Mouse (Mus musculus) T-helper 2 cell (primary cell): ENCODE data around the gene Adam15.

Source experiments
- in situ Hi-C: fragments of 300-600 bp; cut with MboI, MseI; formaldehyde crosslinking; loops from one replicate; pipeline ENCODE4 v1.15.1; 2025; ENCODE audit warnings: high pct_unique_total_duplicates

The Adam15 gene

GRCm38 (mm10) chr3:89349869-89350501 is at the start of gene Adam15:
Gene Adam15 (minus strand): TSS chr3:89349996.
- in situ Hi-C loops, result loop anchor here (10.0 kb wide), 1 partner anchor 1155 kb away; the partner anchor contains the start of gene Chtop

- in situ Hi-C loops, result no loop called here
Observed at GRCm38 (mm10) chr3:89396654-89397005, 46.8 kb upstream of the Adam15 start.

- in situ Hi-C loops, result no loop called here
Observed at GRCm38 (mm10) chr3:89395806-89396653, 46.2 kb upstream of the Adam15 start.

GRCm38 (mm10) chr3:89395419-89395805 is 45.6 kb upstream of the Adam15 start:
- in situ Hi-C loops, result no loop called here

- in situ Hi-C loops, result no loop called here
Observed at GRCm38 (mm10) chr3:89394894-89395256, 45.1 kb upstream of the Adam15 start.

- in situ Hi-C loops, result no loop called here
Observed at GRCm38 (mm10) chr3:89394006-89394893, 44.5 kb upstream of the Adam15 start, which contains the start of gene Zbtb7b. Gene Zbtb7b (minus strand): TSS chr3:89394776.

- in situ Hi-C loops, result no loop called here
Observed at GRCm38 (mm10) chr3:89393605-89394004, 43.8 kb upstream of the Adam15 start.

- in situ Hi-C loops, result no loop called here
Observed at GRCm38 (mm10) chr3:89392871-89393311, 43.1 kb upstream of the Adam15 start.

- in situ Hi-C loops, result no loop called here
Observed at GRCm38 (mm10) chr3:89391663-89392511, 42.1 kb upstream of the Adam15 start.

- in situ Hi-C loops, result no loop called here
Observed at GRCm38 (mm10) chr3:89390699-89391662, 41.2 kb upstream of the Adam15 start.

- in situ Hi-C loops, result no loop called here
Observed at GRCm38 (mm10) chr3:89390111-89390515, 40.3 kb upstream of the Adam15 start.

- in situ Hi-C loops, result no loop called here
Observed at GRCm38 (mm10) chr3:89388901-89389740, 39.3 kb upstream of the Adam15 start.

GRCm38 (mm10) chr3:89388134-89388881 is 38.5 kb upstream of the Adam15 start:
- in situ Hi-C loops, result no loop called here

GRCm38 (mm10) chr3:89387632-89388031 is 37.8 kb upstream of the Adam15 start:
- in situ Hi-C loops, result no loop called here

- in situ Hi-C loops, result no loop called here
Observed at GRCm38 (mm10) chr3:89386438-89387420, 36.9 kb upstream of the Adam15 start.

GRCm38 (mm10) chr3:89385451-89385850 is 35.7 kb upstream of the Adam15 start:
- in situ Hi-C loops, result no loop called here
